Mouse (Mus musculus) layer of hippocampus, adult 9-10 months (tissue): ENCODE data around the gene Pygl.
"Not testable (repeated sequence)": the region's sequence is repeated elsewhere in the genome, so short reads cannot be mapped to it uniquely, and the experiment has no call there.

Experiments used
- DNase-seq: peaks from one replicate; pipeline ENCODE4 v3.0.0; 2022; ENCODE audit warnings: low spot score

The Pygl gene

DNA sequence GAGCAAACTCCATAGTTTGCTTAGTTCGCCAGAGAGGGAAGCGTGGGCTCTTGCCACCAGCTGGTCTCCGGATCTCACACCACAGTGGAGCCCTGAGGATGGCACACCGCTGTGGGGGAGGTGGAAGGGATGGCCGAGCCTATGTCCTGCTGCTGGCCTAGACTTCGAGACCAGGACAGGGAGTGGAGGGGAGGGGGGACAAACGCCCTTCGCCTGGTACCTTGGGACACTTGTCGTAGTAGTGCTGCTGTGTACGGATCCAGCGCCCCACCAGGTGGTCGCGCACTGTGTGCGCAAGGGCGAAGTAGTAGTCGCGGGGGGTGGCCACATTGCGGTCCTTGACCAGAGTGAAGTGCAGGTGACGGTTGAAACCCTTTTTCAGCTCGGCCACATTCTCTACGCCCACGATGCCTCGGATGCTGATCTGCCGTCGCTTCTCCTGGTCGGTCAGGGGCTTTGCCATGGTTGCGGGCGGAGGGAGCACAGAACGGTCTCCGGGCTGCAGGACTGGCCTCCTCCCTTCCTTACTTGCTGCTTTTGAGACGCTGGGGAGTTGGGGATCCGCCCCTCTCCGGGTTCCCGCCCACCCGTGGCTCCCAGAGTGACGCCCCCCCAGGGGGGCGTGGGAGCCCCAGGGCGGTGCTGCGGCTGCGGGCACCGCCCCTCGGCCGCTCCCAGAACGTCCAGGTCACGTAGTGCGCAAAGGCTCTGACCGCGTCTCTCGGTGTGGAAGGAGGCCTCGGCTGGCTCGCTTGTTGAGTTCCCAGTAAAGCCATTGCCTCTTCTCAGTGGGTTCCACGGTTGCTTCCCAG, 4.0 kb downstream of the Pygl start:
- DNase-seq = no peak

DNA sequence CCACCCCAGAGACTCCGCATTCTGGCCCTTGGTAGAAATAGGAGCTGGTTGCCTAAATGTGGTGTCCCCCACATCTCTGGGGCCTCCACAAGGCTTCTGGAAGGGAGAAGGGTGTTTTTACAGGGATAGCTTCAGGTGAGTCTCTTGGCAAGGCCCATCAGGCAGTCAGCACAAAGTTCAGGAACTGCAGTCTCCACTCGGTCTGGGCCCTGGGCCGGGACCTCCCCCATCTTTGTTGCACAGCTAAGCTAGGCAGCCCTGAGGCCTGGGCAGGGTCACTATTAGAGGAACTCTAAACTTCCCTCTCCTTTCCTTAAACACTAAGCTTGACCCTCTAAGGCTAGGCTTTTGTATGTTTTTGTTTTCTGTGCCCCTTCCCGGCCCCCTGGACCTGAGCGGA, 4.6 kb downstream of the Pygl start:
- no peak for DNase-seq

DNA sequence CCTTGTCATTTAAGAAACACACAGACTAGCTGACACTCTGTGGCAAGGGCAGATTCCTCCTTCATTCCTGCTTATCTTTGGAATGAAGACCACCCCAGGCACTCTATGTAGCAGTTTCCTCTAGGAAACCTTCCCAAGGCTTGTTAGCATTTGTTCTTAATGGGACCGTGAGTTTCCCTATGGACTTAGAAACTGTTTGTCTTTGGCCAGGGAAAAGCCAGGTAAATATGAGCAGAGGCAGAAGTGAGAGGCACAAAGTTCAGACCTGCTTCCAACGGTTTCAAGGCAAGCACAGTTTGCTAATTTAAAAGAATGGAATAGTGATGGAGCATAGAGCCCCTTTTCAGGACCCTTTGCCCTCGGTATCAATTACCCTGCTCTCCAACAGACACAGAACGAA, 8.0 kb downstream of the Pygl start:
- no peak for DNase-seq

DNA sequence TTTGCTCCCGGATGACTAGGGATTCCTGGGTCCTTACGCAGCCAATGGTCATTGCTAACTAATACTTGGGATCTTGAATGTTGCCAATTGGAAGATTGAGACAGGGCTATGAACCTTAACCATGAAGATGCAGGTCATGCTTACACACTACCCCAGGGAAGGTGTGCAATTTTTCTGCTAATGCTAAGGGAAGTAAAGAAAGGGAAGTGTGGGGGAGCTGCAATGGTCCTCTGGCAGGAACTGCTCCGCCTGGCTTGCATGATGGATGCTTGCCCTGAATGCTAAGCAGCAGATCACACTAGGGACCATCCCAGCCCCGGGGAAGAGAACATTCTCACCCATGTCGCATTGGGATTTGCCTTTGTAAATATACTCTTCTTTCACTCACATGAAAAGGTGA, 9.9 kb downstream of the Pygl start:
- DNase-seq = no peak

DNA sequence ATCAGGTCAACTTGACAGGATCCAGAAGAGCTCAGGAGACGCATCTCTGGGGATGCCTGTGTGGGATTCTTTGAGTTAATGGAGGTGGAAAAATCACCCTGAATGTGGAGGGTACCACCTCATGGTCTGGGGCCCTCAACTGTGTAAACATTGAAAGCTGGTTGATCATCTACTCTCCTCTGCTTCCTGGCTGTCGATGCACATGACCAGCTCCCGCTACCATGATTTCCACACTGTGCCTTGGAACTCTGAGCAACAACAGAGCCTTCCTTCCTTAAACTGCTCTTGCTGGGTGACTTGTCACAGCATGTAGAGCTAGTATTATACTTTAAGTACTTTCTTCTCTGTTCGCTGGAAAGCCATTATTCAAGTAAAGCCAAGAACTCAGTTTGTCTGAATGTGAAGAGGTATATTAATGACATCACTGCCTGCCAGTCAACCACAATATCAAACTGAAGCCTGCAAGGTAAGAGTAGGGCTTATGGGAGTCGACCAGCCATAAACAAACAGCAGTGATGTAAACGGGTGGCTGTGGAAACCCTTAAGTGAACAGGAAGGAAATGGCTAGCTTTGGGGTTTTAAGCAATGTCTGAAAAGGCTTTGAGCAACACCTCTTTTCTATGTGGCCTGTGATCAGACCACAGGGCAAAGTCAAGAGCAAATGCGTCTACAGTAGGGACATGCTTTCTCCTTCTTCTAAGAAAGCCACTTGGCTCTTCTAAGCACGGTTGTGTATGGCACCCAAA, 12.3 kb downstream of the Pygl start:
- DNase-seq = no peak

DNA sequence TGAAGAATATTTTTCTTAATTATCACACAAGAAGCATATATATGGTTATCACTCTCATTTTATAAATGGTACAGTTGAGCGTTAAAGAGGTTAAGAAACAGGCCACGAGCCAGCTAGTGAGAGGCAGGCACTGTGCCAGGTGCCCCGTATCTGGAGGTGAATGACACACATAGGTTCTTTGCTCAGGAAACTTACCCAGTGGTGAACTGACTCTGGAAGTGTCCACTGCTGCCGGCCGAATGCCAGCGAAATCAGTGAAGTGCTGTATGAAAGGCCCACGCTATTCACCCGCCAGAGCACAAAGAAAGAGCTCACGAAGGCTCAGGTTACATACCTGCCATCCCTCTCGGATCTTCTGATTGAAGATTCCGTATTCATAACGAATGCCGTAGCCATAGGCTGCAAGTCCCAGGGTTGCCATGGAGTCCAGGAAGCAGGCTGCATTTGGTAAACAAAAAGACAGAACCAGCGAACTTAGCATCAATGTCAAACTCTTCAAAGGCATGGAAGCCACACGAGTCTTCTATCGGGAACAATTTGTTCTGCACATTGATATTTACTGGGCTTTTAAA, 15.0 kb downstream of the Pygl start:
- no peak for DNase-seq

DNA sequence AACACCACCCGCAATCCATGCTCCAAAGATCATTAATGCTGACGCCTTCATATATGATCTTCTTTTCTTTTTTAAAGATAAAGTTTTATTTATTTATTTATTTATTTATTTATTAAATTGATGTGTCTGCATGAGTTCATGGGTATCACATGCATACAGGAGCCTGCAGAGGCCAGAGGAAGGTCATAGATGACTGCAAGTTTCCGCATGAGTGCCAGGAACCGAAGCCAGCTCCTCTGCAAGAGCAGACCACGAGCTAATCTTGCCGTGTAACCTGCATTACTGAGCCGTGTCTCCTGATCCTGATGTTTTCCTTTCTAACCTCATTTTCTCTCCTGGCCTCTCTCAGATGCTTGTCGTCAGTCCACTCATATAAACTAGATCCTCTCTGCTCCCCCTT, 17.0 kb downstream of the Pygl start:
- DNase-seq = no peak

DNA sequence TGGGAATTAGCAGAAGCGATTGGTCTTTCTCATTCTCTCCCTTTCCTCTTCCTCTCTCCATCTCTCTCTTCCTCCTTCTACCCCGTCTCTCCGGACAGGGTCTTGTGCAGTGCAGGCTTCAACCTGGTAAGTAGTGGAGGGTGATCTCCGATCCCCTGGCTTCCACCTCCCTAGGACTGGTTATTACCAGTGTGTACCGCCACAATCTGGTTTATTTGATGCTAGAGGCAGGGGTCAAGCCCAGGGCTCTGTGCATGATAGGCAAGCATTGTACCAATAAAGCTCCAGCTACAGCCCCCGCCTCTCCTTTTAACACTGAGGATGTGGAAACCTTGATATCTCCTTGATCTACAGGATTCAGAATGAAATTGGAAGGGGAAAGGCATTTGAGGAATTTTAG, 17.7 kb downstream of the Pygl start:
- no peak for DNase-seq

DNA sequence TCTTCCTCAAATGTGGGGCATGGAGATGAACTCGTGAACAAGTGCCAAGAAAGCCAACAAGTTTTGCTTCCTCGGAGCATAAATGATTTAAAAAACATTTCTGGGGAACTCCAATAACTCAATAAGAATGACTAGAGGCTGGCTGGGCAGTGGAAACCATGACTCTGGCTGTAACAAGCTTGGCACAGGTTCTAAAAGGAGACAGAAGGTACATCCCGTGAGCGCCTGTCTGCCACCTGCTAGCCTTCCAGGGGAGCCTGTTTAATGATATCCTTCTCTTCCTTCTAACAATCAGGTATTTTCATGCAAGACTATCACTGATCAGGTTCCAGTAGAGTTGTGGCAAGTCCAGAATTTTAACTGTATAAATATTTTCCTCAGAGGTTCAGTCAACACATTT, 18.8 kb downstream of the Pygl start:
- no peak for DNase-seq

DNA sequence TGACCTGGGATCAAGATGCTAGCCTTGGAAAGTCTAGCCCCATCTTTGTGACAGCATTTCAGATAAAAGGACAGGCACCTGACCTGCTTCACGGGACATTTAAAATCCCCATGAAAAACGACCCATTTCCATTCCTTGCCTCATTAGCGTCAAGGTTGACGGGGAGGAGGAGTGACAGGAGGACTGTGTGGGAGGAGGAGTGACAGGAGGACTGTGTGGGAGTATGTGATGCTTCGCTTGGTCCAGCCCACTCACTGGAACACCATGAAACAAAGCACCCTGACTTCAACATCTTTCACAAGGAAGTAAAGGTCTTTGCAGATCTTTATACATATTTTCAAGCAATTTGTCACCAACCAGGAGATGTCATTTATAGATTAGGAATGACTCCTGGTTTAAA, 23.1 kb downstream of the Pygl start:
- no peak for DNase-seq

DNA sequence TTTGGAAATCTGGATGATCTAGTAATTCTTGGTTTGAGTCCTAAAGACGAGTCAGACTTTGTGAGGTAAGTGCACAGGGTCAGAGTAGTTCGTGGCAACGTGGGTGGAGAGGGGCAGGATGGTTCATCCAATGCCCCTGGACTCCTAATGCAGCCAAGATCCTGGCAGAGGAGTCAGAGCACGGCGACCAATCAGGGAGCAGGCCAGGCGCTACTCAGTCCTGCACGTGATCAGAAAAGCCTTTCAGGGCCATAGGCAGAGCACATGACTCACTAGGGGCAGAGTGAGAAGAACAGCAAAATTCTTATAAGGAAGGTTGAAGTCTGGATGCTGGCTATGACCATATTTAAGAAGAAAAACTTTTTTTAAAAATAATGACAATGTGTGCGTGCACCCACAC, 26.9 kb downstream of the Pygl start:
- DNase-seq = no peak

DNA sequence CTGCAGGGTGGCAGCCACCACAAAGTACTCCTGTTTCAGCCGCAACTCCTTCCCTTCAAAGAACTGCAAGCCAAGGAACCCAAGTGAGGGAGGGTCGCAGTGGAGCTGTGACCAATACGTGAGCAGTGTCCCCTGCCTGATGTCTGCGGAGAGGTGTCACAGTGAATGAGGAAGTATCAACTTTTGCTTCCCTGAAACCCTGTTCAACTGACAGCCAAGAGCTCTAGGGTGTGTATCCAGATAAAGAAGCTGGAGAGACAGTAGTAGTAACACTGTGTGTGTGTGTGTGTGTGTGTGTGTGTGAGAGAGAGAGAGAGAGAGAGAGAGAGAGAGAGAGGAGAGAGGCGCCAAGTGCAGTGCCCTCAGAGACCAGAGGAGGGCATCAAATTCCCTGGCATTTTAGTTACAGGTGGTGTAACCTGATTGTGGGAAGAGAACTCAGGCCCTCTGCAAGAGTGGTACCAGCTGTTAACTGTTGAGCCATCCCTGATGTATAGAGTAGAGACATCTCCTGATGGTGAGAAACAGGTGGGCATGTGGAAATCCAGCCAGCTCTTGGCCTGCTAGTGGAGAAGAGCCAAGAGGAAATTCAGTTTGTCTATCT, 29.3 kb downstream of the Pygl start:
- DNase-seq = no peak

DNA sequence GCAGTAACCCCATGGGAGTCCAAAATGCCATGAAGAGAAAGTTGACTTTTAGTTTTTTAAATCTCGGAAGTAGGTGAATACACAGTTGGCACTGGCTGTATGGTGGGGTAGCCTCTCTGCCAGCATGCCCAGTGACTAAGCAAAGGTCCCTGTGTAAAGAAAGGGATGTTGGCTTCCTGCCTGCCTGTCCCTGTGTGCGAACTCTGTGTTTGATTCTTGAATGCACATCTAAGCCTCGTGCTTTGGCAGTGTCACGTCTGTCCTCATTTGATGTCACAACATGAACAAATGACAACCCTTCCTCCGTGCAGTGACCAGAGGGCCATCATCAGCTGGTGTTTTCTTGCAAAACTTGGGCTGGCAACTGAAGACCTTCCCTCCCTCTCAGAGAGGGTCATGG, 34.9 kb downstream of the Pygl start:
- DNase-seq = no peak

DNA sequence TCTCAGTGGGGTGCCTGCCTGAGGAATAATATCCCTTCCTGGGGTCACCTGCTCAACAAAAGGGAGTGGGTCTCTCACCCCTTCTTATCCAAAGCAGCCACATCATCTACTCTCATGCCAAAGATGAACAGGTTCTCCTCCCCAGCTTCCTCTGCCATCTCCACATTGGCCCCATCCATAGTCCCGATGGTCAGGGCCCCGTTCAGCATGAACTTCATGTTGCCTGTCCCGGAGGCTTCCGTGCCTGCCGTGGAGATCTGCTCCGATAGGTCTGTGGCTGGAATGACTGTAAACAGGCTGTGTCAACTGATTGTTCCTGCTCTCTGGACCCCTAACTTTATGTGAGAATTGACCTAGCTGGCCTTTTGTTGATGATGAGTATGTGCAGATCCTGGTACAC, 35.9 kb downstream of the Pygl start:
- no peak for DNase-seq

DNA sequence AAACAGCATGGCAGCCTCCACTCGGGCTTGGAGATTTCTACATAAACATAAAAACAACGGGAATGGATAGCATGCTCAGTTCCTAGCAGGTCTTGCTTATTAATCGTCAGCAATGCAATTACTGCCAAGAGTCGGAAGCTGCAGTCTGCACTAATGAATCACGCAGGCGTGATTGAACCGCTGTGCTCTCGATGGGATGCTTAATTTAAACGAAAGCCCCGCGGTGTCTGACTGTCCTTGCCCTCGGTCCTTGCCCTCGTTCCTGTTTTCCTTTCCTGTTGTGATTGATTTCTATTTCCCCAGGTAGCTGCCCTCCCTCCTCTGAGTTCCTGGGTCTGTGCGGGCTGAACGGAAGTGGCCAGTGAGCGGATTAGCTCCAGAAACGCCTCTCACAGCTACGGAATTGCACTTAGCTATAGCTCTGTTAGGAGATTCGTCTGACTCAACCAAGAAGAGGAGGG, 39.0 kb downstream of the Pygl start:
- DNase-seq = no peak

DNA sequence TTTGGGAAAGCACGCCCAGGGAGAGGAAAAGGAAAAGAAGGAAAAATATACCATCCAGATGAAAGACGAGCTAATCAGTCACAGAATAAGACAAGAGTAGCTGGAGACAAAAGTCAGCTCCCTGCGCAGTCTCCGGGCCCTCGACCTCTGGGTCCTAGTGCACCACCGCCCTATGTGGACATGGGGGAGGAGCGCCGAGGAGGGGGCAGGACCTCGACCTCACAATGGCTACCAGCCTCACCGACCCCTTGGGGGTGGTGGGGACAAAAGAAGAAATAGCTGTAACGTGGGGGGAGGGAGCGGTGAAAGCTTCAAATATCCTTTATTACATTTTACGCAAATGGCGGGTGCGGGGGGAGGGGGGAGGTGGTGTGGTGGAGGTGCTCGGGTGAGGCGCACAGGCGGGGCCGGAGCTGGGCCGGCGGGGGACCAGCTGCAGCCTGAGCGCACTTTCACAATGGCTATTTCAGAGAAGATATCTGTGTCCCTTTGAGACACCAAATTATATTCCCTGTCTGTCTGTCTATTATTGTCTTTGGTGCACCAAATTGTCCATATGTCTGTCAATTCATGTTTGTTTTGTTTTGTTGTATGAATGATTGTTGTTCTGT, 47.0 kb downstream of the Pygl start:
- no peak for DNase-seq

DNA sequence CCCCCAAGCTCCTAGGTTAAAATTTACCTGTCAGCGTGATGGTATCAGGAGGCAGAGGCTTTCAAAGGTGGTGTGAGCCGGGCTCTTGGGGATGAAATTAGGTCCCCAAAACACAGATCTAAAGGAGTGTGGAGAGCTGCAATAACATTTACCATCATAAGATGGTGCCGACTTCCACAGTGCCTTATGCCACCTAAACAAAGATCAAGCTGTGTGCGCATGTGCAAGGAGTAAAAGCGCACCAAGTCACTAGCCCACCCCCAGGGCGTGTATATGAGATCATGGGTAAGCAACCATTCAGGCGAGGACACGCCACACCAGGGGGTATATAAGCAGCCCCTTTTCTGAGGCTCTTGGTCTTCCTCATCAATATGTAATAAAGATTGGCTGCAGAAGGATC, 47.8 kb downstream of the Pygl start:
- DNase-seq = not testable (repeated sequence)

DNA sequence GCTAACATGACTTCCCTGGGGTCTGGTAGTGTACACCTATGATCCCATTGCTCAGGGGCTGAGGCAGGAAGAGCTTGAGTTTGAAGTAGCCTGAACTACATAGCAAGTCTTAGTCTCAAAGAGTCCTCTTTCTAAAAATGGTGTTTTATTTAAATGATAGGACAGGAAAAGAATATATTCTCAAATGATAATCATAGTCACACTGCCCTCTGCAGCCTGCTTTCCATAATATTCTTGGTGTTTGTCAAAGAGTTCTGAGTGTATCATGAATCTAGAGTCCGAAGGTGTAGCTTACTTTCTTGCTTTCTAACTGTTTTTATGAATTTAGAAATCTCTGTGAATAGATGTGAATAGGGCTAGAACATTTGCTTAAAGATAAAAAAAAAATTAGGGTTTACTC, 61.3 kb downstream of the Pygl start:
- no peak for DNase-seq

DNA sequence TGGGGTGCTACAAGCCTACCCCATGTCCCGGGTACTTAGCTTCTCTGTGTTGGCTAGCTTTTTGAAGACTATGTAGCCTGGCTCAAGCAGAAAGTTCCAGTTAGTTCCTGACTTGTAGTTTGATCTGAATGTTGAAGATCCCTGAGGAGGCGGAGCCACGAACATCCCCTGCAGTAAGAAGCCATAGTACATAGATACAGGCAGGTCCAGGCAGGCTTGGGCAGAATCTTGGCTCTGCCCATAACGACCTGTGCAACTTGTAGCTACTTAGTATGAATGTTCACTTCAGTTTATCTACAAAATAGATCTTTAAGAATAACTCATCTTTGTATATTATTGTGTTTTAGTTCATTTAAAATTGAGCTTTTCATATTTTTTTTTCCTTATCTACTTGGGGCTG, 63.3 kb downstream of the Pygl start:
- no peak for DNase-seq

DNA sequence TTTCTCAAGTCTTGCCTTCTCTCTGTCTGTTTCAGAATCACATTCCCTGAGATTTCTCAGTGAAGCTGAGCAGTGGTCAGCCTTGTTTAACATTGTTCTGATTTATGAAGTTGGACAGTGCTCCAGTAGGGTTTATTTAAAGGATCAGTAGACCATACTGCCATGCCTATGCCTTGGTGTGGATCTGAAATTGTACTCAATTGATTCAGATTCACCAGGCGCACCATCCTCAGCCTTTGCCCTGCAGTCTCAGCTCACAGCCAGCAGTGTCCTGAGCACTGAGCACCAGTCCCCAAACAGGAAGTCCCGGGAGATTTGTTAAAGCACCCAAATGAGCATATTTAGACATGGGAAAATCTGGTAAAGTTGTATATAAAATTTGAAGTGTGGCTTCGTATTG, 66.5 kb downstream of the Pygl start:
- DNase-seq = no peak

DNA sequence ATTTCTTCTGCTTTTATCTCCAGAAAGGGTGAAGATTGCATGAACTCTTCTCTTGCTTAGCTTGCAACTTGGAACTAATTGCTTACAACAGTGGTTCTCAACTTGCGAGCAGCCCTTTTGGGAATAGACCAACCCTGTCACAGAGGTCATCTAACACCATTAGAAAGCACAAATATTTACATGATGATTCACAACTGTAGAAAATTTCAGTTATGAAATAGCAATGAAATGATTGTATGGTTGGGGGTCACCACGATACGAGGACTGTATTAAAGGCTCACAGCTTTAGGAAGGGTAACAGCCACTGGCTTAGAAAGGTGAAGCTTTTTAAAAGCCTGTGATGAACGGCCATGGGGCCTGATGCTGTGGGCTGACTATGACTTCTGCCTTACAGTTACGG, 70.2 kb downstream of the Pygl start:
- DNase-seq = no peak

DNA sequence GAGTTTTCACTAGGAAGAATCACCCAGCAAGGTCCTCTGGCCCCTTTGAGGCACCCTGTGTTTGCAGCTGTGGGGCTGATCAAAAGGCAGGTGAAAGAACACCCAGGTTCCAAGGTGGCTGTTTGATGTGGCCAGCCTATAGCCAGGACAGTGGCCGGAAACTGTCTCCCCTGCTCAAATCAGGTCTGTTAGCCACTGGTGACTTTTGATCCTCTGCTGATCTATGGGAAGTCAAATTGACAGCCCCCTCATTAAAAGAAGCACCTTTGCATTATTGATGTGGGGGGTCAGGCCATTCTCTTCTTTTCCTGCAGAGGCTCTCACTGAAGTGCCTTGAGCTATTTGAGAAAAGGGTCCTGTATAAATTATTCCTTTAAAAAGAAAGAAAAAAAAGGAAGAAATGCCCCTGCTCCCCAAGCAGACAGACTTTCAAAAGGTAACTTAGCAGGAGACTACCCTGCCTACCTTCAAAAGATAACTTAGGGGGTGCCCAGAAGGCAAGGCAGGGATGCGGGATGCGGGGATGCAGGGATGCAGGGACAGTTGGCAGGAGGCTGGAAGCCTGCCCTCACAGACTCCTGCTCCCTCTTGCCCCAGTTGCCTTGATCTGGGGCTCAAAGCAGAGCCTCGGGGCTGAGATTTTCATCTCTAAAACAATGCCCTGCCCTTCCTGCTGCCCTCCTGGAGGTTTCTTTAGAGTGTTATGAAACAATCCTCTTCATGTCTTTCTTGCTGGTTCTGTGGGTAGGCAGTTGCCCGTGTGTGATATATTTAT, 73.8 kb downstream of the Pygl start:
- DNase-seq = no peak
